Mouse (Mus musculus) hindbrain, embryonic 11.5 days (tissue): ENCODE results near the gene Cherp. TPM values are rescaled to one million over a fixed set of nuclear protein-coding genes. Genes with fewer than 3 reads are reported as not detected.
A peak's percentile ranks its signal among the peaks of the same experiment; 100 is the strongest.

Experiments
- ATAC-seq: fragments of 200-750 bp; cut with Nextera tagmentation; 2 replicates; pipeline ENCODE4 v1.8.0; 2017; ENCODE audit warnings: mild to moderate bottlenecking, moderate TSS enrichment, moderate library complexity; ENCODE audit not compliant: low FRiP score
- DNase-seq: peaks from one replicate; pipeline ENCODE4 v3.0.0-alpha.2; 2015; ENCODE audit warnings: low spot score
- H3K27ac ChIP-seq: fragments of 300-500 bp; sonication (generic); 2 replicates; pipeline ENCODE4 v1.5.1; 2014; ENCODE audit warnings: mild to moderate bottlenecking, low read depth, low read length
- H3K27me3 ChIP-seq: fragments of 300-500 bp; sonication (generic); 2 replicates; pipeline ENCODE4 v1.6.1; 2014; ENCODE audit warnings: mild to moderate bottlenecking, low read length, moderate library complexity, mixed read lengths; ENCODE audit not compliant: control insufficient read depth, insufficient read depth
- H3K36me3 ChIP-seq: fragments of 300-500 bp; sonication (generic); 2 replicates; pipeline ENCODE4 v1.6.1; 2014; ENCODE audit warnings: mild to moderate bottlenecking, low read length, moderate library complexity, mixed read lengths; ENCODE audit not compliant: control insufficient read depth, insufficient read depth
- H3K4me1 ChIP-seq: fragments of 300-500 bp; sonication (generic); replicated peaks from 2 replicates; pipeline ENCODE4 v1.6.1; 2014; ENCODE audit warnings: low read length, mixed read lengths; ENCODE audit not compliant: control insufficient read depth, insufficient read depth
- H3K4me2 ChIP-seq: fragments of 300-500 bp; sonication (generic); replicated peaks from 2 replicates; pipeline ENCODE4 v1.6.1; 2014; ENCODE audit warnings: mild to moderate bottlenecking, low read depth, low read length
- H3K4me3 ChIP-seq: fragments of 300-500 bp; sonication (generic); 2 replicates; pipeline ENCODE4 v1.5.1; 2014; ENCODE audit warnings: low read depth, low read length
- H3K9ac ChIP-seq: fragments of 300-500 bp; sonication (generic); 2 replicates; pipeline ENCODE4 v1.6.1; 2014; ENCODE audit warnings: low read depth, low read length
- H3K9me3 ChIP-seq: fragments of 300-500 bp; sonication (generic); 2 replicates; pipeline ENCODE4 v1.6.1; 2016; ENCODE audit warnings: low read length; ENCODE audit not compliant: control insufficient read depth
- WGBS: fragments of 180-500 bp; shearing (Covaris S2); extraction: QIAGEN DNeasy Blood & Tissue Kit; methylation state at CpG from one replicate; pipeline ENCODE4 v1.1.7; 2014; 5-methylcytosine and 5-hydroxymethylcytosine counted together
- polyA plus RNA-seq: library from polyadenylated mRNA; unstranded; fragments of >200 nt; fragmentation: Nextera tagmentation; extraction: Ambion mirVana; gene quantifications from 2 replicates; pipeline ENCODE4 v1.2.1, GENCODE M21; 2014

Cherp gene
- polyA plus RNA-seq, 1 experiment from 2014 or later, result 49.8 TPM

DNA sequence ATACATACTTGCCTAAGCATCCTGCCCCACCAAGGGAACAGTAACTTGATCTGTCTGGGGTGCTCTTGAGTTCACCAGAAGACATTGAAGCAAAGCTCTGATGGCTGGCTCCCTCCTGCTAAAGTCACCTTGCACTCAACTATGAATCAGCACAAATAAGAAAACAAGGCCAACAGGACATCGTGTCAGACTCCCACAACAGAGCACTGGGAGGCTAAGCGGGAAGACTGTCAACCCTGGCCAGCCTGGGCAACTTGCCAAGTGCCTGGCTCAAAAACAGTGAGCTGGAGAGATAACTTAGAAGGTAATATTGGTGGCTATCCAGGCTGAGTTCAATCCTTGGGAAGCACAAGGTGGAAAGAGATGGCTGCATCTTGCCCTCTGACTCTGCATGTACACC is 40.1 kb downstream of the Cherp start:
- 63% methylated on average over 2 of the region's 2 CpGs for WGBS
- no peak overlapping the region for H3K4me2 ChIP-seq
- H3K4me3 ChIP-seq, result no peak overlapping the region
- no peaks in the 10 kb centered on the region for H3K4me1 ChIP-seq
- H3K27ac ChIP-seq, result no peak overlapping the region
- H3K36me3 ChIP-seq, result no peaks in the 10 kb centered on the region
- no peaks in the 10 kb centered on the region for H3K27me3 ChIP-seq
- no peak overlapping the region for H3K9ac ChIP-seq
- no peak for ATAC-seq
- DNase-seq, result no peak
- H3K9me3 ChIP-seq, result no peaks in the 10 kb centered on the region

DNA sequence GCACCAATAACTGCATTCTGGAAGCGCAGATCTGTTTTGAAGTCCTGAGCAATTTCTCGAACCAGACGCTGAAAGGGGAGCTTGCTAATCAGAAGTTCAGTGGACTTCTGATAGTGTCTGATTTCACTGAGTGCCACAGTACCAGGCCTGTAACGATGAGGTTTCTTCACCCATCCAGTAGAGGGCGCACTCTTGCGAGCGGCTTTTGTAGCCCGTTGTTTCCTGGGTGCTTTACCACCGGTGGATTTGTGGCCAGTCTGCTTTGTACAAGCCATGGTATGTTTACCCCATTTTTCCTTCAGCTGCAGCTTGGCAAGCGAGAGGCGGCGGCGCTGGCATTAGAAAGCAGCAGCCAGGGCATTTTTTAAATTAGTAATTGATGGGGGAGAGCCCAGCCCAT is 45.4 kb downstream of the Cherp start:
- H3K4me3 ChIP-seq, result no peak overlapping the region
- no peak for ATAC-seq
- H3K27ac ChIP-seq, result no peak overlapping the region
- no peak for DNase-seq
- no peak overlapping the region for H3K4me2 ChIP-seq
- H3K9ac ChIP-seq, result no peak overlapping the region
- no peaks in the 10 kb centered on the region for H3K4me1 ChIP-seq
- WGBS, result 54% methylated on average over 13 of the region's 13 CpGs
- no peaks in the 10 kb centered on the region for H3K9me3 ChIP-seq
- H3K27me3 ChIP-seq, result no peaks in the 10 kb centered on the region
- H3K36me3 ChIP-seq, result no peaks in the 10 kb centered on the region

DNA sequence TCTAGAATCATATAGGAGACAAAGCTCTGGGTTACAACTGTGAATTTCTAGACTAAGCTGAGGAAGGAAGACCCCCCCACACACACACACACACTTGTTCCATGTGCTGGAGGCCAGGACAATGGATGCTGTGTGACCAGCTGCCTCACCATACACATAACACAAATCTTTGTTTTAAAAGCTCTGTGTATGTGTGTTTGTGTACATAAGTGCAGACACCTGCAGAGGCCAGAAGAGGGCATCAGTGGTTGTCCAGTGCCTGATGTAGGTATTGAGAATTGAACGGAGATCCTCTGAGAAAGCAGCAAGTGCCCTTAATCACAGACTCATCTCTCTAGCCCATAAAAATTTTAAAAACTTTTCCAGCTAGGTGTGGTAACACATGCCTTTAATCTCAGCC is 52.1 kb downstream of the Cherp start:
- Histone ChIP-seq H3K4me2 (no peak overlapping the region), H3K9ac (no peak overlapping the region), H3K4me1 (peaks cover 12% of the 10 kb centered on the region), H3K9me3 (no peaks in the 10 kb centered on the region), H3K27me3 (no peaks in the 10 kb centered on the region), H3K27ac (no peak overlapping the region), H3K36me3 (no peaks in the 10 kb centered on the region), H3K4me3 (no peak overlapping the region)
- DNase-seq, result no peak
- WGBS, result 78% methylated on average over 1 of the region's 1 CpGs
- ATAC-seq, result no peak

DNA sequence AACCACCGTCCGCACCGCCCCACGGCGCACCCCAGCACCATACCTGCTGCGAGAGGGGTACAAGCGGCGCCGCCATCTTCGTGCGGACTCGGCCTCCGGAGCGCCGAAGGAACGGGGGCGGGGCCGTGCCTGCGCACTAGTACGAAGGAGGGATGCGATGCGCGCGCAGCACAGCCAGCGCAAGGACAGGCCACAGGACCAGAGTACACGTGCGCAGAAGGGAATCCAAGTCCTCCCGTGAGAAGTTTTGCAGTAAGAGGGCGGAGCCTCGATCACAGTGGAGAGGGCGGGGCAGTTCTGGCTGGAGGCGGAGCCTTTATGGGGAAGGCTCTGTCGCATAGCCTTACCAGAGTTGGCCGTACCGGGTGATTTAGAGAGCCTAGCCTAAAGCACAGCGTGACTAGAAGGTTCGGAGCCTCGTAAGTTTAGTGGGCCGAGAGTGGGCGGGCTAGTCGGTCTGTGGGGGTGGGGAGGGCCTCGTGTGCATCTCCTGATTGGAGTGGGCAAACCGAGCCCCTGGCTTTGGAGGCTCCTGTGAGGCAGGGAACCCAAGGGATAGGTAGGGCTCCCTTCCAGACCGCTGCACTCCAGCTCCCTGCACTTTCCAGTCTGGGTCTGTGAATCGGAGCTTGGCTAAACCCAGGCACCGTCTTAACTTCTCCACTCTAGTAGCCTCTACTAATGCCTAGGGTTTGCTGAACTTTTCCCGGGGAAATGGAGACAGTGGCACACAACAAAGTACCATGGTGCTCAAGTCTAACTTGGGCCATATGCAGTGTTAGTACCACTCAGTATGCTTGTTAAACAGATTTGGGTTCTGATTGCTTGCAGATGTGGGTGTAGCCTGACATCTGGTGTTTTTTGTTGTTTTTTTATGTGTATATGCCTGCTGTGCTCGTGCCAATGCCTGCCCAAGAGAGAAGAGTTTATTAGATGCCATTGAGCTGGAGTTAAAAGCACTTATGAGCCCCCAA is 53.4 kb downstream of the Cherp start, which contains the start of gene Eps15l1:
Gene Eps15l1 (minus strand): TSS at position 99 of the 974 bp plus-strand sequence.
- Histone ChIP-seq H3K4me3 (peak within 1 kb of the TSS; percentile 90), H3K27ac (peak within 1 kb of the TSS; percentile 76), H3K4me1 (peaks cover 12% of the 10 kb centered on the region), H3K4me2 (peak within 1 kb of the TSS; percentile 47), H3K27me3 (no peaks in the 10 kb centered on the region), H3K9ac (peak within 1 kb of the TSS; percentile 86), H3K36me3 (no peaks in the 10 kb centered on the region), H3K9me3 (no peaks in the 10 kb centered on the region)
- ATAC-seq (peak; percentile 98), DNase-seq (peak; percentile 99)
- under 1% methylated on average over 47 of the region's 48 CpGs for WGBS

DNA sequence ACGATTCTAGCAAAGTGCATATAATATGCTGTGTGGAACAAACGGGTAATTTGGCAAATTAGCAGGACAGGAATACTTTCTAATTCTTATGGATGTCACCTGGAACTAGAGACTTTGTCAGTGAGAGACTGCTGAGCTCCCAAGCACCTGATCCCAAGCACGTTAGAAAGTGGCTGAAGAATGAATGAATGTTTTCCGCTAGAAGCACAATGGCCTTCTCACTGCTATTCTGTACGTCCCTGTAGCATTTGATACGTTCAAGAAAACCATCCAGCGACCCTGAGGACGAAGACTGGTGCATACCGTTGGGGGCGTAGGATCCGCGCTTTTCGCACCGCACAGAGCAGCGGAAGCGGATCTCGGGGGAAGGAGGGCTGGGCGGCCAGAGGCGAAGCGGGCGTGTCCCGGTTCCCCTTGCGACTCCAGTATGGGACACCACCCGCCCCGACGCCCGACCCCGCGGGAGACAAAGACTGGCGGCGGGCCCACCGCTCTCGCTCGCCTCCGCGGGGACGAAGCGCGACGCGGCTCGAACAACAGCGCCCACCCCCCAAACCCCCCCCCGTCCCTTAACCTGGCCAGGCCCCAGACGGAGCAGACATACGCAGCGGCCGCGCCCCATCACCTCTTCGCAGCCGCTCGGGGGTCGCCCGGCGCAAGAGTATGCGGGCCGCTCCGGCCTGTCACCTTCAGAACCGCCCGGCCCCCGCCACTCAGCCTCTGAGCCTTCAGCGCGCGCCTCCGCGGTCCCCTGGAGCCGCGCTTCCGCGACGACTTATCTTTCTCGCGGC is 54.3 kb downstream of the Cherp start:
- Histone ChIP-seq H3K4me2 (peak overlapping the region; percentile 47), H3K27me3 (no peaks in the 10 kb centered on the region), H3K4me1 (peaks cover 12% of the 10 kb centered on the region), H3K9ac (peak overlapping the region; percentile 86), H3K27ac (peak overlapping the region; percentile 76), H3K4me3 (peak overlapping the region; percentile 90), H3K9me3 (no peaks in the 10 kb centered on the region), H3K36me3 (no peaks in the 10 kb centered on the region)
- WGBS, result 1% methylated on average over 61 of the region's 73 CpGs
- DNase-seq (peak; percentile 57), ATAC-seq (peak; percentile 80)

DNA sequence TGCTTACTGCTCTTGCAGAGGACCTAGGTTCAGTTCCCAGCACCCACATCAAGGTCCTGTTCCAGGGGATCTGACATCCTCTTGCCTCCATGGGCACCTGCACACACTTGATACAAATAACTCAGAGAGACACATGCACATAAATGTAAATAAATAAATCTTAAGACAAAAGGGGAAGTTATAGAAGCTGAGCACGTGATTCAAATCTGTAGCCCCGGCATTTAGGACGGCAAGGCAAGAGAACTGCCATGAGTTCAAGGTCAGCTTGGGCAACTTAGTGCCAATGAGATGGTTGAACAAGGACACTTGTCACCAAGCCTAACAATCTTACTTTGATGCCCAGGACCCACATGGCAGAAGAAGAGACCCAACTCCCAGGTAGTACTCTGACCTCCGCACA is 57.0 kb downstream of the Cherp start:
- Histone ChIP-seq H3K4me2 (no peak overlapping the region), H3K9me3 (no peaks in the 10 kb centered on the region), H3K36me3 (no peaks in the 10 kb centered on the region), H3K27ac (no peak overlapping the region), H3K4me1 (peaks cover 12% of the 10 kb centered on the region), H3K9ac (no peak overlapping the region), H3K27me3 (no peaks in the 10 kb centered on the region), H3K4me3 (no peak overlapping the region)
- ATAC-seq, result no peak
- no peak for DNase-seq
- 92% methylated on average over 4 of the region's 4 CpGs for whole genome bisulfite sequencing

DNA sequence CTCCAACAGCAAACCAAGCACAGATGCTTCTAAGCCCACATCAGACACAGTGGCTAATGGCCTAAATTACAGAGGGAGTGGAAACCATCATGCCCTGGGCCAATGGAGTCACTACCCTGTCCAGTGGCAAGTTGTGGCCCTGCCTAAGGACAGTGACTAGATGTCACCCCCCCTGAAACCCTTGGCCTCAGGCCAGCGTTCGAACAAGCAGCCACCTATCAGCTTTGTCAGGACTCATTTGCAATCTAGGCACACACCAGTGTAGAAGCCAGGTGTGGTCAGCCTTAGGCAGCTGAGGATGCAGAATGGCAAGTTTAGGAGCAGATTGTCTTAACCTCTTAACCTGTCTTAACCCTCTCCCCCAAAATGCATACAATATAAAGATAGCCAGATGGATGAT is 59.8 kb downstream of the Cherp start:
- Histone ChIP-seq H3K4me1 (peaks cover 9% of the 10 kb centered on the region), H3K27me3 (no peaks in the 10 kb centered on the region), H3K9me3 (no peaks in the 10 kb centered on the region), H3K36me3 (no peaks in the 10 kb centered on the region), H3K4me2 (no peak overlapping the region), H3K9ac (no peak overlapping the region), H3K4me3 (no peak overlapping the region), H3K27ac (no peak overlapping the region)
- no peak for DNase-seq
- WGBS, result 97% methylated on average over 2 of the region's 2 CpGs
- no peak for ATAC-seq

DNA sequence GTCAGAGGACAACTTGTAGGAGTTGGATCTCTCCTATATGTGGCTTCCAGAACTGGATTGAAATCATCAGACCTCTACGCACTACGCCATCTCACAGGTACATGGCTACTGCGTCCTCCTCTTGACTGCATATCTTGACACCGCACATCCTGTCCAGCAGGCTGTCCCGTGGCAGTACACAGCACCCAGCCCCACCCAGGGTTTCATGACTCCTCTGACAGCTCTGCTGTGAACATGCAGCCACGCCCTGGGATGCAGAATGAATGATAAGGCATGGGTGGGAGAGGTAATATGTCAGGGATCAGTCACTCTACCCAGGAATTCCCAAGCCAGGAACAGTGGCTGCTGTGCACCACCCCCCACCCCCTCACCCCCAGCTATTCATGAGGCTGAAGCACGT is 61.2 kb downstream of the Cherp start:
- Histone ChIP-seq H3K9ac (no peak overlapping the region), H3K36me3 (no peaks in the 10 kb centered on the region), H3K9me3 (no peaks in the 10 kb centered on the region), H3K4me2 (no peak overlapping the region), H3K27me3 (no peaks in the 10 kb centered on the region), H3K27ac (no peak overlapping the region), H3K4me1 (0 out of 2 replicates have a peak, but pooled peaks cover under 1% of the 10 kb centered on the region), H3K4me3 (no peak overlapping the region)
- ATAC-seq, result no peak
- 90% methylated on average over 7 of the region's 7 CpGs for WGBS
- DNase-seq, result no peak
